Mouse (Mus musculus): ENCODE results near the gene Abca13. TPM values are rescaled to one million over a fixed set of nuclear protein-coding genes. Genes with fewer than 3 reads are reported as not detected.
"Not testable (repeated sequence)": the region's sequence is repeated elsewhere in the genome, so short reads cannot be mapped to it uniquely, and the experiment has no call there.

Abca13 gene
- total RNA-seq, 2 experiments from 2014 or later, result not detected

DNA sequence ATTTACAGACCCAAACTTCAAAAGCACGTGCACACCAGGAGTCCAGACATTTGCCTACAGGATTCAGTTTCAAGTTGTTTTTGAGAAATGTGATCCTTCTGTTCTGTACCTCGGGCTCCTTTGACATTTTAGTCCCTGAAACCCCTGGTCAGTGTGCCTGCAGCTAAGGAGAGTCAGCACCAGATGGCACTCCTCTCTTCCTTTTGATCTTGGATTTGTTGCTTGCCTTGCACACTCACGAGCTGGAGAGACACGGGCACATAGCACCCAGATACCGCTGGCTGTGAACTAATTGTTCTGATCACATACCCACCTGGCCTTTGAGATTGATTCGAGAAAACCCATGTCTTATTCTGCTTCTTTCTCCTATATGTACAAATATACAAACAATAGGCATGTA, 289.8 kb downstream of the Abca13 start:
- DNase-seq, result no peak
- intact Hi-C loops (cut with DNase I; ENCODE audit: low total_unique reads), result no loop called here

DNA sequence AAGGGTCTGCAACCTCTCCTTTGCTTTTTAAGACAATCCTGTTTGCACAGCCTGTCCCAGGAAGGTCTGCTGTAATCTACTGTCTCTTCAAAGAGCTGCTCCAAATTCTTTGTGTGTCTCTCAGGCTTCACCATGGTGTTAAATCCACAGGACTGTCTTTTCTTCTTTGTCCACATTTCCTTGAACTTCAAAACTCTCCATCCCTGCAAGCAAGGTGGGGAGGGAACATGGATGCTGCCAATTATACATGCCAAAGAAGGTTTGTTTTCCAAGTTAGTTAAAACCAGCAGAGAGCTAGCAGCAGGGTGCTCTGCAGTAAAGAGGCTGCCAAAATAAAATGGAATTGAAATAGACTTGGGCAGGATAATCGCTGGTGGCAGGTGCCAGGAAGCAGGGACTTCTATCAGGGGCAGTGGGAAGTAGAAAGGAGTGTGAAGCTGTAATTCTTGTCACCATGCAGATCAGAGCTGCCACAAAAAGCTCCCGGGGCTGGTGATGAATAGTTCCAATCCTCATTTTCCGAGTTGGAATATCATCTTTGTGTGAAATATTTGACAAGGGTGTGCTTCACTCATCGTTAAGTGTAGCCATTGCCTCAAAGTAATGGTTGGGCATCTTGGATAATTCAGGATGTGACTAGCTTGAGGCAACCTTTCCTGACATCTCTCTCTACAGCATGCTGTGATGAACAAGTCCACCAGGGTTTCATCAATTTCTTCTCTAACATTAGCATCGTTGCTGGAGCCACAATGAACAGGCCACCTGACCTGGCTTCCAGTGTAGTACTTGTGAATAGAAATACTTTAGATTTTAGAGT, 308.8 kb downstream of the Abca13 start:
- DNase-seq, result no peak
- intact Hi-C loops (cut with DNase I; ENCODE audit: low total_unique reads), result no loop called here

DNA sequence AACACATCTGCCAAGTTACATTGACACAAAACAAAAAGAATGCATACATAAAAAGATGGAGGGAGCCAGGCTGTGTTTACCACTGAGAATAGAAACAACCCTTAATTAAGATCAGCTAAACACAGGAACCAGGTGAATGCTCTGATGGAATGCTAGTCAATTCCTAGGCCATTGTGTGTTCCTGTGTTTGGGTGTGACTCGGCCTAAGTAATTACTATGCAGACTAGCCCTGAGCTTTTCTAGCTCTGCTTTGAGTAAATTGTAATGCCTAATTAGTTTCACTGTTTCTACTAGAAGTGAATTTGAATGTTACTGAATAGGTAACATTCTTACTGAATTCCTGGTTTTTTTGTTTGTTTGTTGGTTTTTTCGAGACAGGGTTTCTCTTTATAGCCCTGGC, 323.2 kb downstream of the Abca13 start:
- DNase-seq; intact Hi-C loops (cut with DNase I; ENCODE audit: low total_unique reads): not testable (repeated sequence)

DNA sequence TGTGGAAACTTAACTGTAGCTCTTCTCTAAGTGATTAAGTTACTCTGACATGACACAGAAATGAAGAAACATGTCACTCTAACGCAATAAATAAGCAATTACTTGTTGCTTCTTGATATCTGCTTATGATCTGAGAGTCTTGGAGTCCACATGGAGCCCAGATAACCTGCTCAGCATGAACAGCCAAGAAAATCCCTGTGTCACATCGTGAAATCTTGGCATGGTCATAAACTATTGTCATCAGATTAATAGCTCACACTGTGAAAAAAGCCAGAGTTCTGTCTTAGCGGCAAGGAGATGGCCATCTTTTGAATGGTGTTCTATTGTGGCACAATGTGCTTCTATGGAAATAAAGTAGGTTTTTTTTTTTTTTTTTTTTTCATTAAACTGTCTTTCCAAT, 336.8 kb downstream of the Abca13 start:
- intact Hi-C loops (cut with DNase I; ENCODE audit: low total_unique reads), result no loop called here
- no peak for DNase-seq

DNA sequence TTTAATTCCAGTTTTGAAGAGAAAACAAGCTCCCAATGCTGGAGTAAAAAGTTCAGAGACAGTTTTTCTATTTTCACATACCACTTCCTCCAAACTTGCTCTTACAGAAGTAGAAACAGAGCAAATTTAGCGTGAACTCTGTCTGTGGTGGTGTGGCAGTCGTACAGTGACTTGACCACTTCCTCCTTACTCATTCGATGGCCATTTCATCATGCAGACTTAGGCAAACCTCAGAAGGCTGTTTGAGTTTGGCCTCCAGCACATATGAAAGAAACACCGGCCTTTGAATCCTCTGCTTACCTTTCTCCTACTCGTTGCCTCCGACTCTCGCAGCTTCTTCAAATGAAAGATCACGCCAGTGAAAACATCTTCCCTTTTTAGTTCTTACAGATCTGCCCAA, 340.0 kb downstream of the Abca13 start:
- intact Hi-C loops (cut with DNase I; ENCODE audit: low total_unique reads), result no loop called here
- DNase-seq, result no peak

DNA sequence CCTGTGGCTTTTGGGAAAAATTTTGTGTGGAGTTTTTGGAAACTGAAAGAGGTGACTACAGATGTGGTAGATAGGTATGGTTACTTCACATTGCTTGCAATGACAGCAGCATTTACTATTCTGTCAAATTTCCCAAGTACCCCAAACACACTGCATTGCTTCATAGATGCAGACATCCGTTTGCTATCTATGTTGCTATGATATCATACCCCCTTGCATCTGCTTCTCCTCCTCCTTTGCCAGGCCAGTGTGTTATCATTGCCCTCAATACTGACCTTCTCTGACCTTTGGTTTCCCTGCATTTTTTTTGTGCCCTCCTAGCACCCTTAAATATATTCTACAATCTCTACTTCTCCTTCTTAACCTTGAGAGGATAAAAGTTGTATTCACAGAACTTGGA, 341.4 kb downstream of the Abca13 start:
- intact Hi-C loops (cut with DNase I; ENCODE audit: low total_unique reads), result no loop called here
- no peak for DNase-seq

DNA sequence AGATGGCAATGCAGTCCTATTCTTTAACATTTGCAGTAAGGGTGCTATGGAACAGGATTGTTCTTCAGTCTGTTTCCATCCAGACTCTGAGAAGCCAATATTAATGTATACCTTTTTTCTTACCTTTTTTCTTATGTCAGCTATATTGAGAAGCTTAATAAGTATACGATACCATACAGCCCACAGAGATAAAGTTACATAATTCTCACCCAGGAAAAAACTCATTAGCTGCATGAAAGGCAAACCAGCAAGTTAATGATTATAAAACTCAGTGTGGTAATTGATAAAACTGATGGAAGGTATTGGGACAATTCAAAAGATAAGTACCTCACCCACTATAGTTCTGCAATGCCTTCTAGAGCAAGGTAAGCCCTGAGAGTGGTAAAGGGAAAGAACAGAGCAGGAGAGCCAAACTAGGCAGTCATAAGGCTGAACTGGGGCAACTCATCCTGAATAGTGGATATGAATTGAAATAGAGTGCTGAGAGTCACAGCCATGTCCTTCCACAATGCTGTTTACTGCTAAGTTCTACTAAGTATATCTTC, 342.0 kb downstream of the Abca13 start:
- no peak for DNase-seq
- intact Hi-C loops (cut with DNase I; ENCODE audit: low total_unique reads), result no loop called here

DNA sequence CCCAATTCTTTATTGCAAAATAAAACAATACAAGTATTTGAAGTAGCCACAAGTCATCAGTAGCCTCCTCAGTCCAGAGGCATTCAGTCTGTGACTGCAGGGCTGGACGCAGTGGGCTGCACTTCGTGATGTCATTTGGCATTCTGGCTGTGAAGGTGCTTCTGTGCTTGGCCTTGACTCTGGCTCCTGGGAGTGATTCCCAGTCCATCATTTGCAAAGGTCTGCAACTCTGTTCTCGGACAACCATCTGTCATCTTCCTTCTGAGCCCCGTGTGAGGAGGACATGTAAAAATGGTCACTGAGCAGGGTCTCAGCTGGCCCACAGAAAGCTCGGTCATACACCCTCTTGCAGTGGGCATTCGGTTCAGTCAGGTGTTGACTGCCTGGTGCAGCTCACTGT, 345.1 kb downstream of the Abca13 start:
- DNase-seq, result no peak
- intact Hi-C loops (cut with DNase I; ENCODE audit: low total_unique reads), result no loop called here

DNA sequence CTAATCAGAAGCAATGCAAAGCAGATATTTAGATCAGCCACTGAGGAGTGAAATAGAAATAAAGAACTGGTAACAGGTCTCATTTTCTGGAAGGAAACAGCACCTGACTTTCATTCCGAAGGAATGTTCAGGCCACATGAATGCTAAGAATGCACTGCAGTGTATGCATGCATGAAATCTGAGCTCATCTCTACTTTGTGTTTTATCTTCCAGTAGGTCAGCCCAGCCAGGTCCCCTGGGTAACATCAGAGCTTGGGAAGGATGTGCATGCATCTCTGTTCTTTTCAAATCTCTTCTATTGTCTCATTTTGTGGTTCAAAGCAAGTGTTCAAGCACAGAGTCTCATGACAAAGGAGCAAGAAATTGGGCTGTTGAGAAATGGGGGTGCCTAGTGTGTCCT, 346.6 kb downstream of the Abca13 start:
- no peak for DNase-seq

DNA sequence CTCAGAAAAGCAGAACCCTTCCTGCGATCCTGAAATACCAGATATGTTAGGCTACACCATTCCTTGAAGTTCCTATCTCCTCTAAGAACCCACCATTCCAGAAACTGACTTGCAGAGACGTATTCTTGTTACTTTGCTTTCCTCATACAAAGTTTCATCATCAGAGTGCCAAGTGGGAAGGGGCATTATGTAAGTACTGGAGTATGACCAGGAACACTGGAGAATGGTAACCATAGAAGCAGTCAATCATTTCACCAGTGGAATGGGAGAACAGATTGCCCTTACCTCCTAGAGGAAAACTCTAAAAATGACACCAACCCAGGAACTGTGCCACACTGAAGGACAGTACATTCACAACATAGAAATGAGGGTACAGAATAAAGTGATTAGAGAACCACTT, 368.3 kb downstream of the Abca13 start:
- intact Hi-C loops (cut with DNase I; ENCODE audit: low total_unique reads), result no loop called here
- DNase-seq, result no peak

More for the DNA sequence above, 346.6 kb downstream of the Abca13 start:
- intact Hi-C loops (cut with DNase I; ENCODE audit: low total_unique reads), result no loop called here

DNA sequence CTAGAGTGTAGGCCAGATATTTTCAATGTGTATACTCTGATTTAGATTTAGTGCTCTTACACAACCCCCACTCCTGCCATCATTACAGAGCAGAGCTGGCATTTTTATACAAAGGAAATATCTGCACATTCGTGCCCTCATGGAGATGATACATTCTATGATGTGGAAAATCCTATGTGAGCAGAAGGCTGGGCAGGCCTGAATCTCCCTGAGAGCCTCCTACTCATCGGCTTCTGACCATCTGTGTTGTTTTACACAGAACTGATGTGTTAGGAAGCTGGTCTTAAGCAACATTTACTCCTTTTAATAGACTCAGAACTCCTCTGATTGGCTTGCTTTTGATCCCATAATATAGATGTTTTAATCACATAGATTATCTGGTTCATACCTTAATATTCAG, 376.6 kb downstream of the Abca13 start:
- intact Hi-C loops (cut with DNase I; ENCODE audit: low total_unique reads), result no loop called here

DNA sequence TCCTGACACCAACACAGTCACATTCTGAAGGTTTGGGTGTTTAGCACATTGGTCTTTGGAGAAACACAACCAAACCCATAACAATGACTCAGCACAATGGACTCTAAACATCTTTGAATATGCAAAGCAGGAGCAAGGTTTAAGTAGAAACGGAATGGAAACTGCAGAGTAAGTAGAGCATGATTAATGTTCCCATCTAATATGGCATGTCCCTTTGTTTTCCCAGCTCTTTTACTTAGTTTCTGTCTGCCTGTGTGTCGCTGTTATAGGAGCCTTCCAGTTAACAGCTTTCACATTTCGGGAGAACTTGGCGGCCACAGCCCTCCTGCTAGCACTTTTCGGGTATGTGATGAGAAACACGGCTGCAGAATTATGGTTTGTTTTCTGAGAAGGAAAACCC, 378.6 kb downstream of the Abca13 start:
- DNase-seq, result no peak
- intact Hi-C loops (cut with DNase I; ENCODE audit: low total_unique reads), result no loop called here

More for the DNA sequence above, 376.6 kb downstream of the Abca13 start:
- DNase-seq, result no peak

DNA sequence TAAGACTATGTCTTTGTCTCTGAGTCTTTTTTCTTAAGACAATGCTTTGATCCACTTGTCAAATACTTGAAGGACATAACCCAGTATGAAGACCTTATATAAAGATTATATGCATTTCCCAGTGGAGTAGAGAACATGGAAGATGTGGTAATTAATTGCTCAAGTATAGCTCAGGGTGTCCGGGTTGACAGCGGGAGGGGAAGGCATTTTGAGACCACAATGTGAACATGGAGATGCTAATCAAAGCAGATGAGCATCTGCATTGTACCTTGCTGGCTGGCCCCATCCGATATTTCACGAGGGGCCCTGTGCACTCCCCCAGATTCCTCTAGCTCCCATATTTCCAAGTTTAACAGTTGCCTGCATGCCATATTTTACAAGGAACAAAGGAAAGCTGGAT, 383.2 kb downstream of the Abca13 start:
- no peak for DNase-seq
- intact Hi-C loops (cut with DNase I; ENCODE audit: low total_unique reads), result no loop called here

DNA sequence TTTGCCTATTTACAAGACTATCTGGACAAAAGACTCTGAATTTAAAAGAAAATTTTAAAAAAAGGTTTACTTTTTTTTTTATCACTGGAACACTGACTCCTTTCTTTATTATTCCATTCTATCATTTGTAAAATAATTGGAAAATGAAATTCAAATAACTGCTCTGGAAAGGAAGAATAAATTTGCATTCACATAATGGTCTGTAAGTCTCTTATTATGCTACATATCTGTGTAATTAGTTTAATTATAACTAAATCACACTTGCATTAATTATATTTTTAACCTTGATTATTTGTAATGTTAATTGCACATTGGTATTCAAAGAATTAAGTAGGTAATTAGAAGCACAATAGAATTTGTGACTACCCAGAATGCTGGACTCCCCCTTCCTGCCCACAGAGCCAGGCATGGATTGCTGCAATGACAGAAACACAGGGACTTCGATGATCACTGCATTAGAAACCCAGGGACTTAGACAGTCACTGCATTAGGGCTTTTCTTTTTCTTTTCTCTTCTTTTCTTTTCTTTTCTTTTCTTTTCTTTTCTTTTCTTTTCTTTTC, 400.1 kb downstream of the Abca13 start:
- DNase-seq, result no peak
- intact Hi-C loops (cut with DNase I; ENCODE audit: low total_unique reads), result no loop called here

DNA sequence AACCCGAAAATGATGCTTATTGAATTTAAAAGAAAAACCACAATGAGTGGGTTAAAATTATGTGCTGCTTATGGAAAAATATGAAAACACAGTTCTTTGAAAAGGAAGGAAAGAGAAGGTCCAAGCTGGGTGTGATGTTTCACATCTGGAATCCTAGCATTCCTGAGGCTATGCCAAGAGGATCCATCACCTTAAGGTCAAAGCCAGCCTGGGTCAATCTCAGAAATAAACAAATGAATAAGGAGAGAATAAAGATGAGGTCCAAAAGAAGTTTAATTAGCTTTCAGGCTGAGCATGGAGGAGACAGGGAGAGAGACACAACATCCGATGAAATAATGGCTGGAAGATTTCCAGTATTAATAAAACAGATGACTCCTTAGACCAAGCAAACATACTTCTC, 405.6 kb downstream of the Abca13 start:
- DNase-seq, result no peak
- intact Hi-C loops (cut with DNase I; ENCODE audit: low total_unique reads), result no loop called here

DNA sequence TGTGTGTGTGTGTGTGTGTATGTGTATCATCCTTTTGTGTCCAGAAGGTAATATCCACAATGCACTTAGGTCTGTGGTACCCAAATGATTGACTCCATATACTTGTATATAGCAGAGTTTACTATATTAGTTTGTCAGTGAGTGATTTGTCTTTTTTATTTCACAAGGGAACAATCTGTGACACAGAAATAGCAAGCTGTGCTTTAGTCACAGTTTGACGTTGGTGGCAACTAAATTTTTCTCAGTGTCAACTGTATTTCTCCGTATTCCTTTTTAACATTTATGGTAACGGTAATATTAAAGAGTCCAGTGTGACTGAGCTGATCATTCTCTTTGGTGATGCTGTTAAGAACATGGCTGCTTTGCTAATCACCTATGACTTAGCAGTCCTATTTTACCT, 409.4 kb downstream of the Abca13 start:
- no peak for DNase-seq
- intact Hi-C loops (cut with DNase I; ENCODE audit: low total_unique reads), result no loop called here

DNA sequence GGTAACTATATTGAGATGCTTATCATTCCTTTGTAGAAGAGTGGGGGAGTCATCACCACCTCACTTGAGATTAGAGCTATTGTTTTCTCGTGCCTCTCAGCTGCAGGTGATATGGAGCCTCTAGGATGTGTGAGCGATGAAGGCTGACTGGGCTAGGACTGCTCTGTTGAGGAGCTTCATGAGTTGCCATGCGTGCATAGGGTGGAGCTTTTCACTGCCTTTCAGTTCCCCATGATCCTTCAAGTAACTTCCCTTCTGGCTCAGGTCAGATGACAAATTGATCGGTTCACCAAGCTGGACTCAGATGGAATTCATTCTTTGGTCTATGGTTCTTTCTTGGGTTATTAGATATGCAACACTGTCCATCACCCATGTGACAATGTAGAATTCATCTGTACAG, 410.4 kb downstream of the Abca13 start:
- DNase-seq, result no peak
- intact Hi-C loops (cut with DNase I; ENCODE audit: low total_unique reads), result no loop called here

DNA sequence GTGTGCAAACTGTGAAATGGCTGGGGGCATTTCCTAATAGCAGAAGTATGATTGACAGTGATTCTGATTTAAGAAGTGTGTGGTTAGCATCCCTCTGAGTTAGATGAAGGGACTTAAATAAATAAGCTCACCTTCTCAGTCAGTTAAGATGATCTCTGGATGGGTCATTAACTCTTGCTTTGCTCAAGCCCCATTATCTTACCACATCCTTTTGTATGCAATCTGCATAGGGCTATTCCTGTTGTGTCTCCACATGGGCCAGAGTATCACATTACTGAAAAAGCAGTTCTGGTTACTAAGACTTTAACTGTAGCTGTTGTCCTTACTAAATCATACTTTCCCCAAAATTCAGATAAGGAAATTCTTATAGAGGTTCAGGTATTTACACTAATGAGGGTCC, 416.5 kb downstream of the Abca13 start:
- intact Hi-C loops (cut with DNase I; ENCODE audit: low total_unique reads), result no loop called here
- no peak for DNase-seq

DNA sequence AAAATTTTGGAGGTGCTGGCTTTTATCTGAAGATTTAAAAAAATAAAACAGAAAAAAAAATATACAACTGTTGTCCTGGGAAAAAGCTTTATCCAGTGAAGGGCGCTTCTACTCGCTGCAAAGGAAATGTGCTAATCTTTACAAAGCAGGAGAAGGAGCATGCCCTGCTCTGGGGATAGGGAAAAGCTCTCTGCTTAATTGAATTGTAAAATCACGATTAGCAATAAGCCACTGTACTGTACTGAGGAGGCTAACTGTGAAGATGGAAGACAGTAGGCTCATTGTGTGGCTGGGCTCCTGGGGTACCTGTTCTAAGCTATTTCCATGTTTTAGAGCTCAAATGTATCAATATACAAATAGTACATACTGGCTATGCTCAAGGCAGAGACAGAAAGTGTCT, 417.3 kb downstream of the Abca13 start:
- intact Hi-C loops (cut with DNase I; ENCODE audit: low total_unique reads), result no loop called here

DNA sequence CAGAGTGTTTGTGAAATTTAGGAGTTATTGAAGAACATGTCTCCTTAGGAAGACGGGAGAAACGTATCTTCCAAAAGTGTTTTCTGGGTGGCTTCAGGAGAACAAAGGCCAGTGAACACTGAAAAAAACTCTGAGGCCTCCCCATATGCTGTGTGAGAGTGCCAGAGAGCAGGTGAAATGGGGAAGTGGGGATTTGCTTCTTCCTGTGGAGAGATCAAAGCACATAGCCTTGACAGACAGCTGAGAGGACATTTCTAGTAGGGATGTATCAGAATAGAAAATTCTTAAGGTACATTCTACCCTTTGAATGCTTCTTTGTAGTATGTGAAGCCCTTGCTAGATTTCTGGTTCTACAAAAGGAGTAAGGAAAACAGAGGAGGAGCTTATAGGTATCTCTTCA, 424.4 kb downstream of the Abca13 start:
- DNase-seq, result no peak
- intact Hi-C loops (cut with DNase I; ENCODE audit: low total_unique reads), result no loop called here

More for the DNA sequence above, 417.3 kb downstream of the Abca13 start:
- DNase-seq, result no peak

DNA sequence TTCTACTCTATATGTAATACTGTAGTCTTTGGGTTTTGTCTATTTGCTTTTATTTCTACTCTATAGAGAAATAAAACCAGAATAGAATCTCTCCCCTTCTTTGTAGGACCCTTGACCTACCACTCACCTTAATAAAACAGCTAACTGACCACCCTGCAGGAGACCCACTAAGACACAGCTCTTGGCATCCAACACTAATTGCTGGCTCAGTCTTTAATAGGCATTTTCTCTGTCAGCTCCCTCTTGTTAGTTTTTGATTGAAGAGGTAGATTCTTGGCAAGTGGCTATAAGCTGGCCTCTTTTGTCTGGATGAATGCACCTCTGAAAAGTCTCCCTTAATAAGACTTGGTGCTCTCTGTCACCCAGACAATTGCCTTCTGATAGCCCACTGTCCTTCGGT, 424.9 kb downstream of the Abca13 start:
- intact Hi-C loops (cut with DNase I; ENCODE audit: low total_unique reads), result no loop called here
- no peak for DNase-seq

Data from gastrocnemius, postnatal 14 days (tissue).